31 mouse cellular contexts compared by ENCODE assay signal in genomic region chr5:91101742-91102141, GRCm38 (mm10). TPM values are rescaled to one million over a fixed set of nuclear protein-coding genes. Genes with fewer than 3 reads are reported as not detected.
DNase-seq lines count a peak whose midpoint lies in the region; ATAC-seq and TF ChIP-seq lines count a peak whose summit lies in the region.
"Had no signal": no experiment of that assay in that cellular context is flagged by ENCODE, and none has a peak within 500 bp of the region (broad histone marks: within the 10 kb centered on the region; RNA-seq: fewer than 3 reads in every experiment).

No protein-coding gene starts in this region.

- H3K4me1 ChIP-seq in forebrain, postnatal 0 days (ENCODE audit: insufficient read depth) = no peaks in the 10 kb centered on the region
- no peaks in the 10 kb centered on the region for H3K4me1 ChIP-seq in forebrain, embryonic 13.5 days
- no peaks in the 10 kb centered on the region for H3K4me1 ChIP-seq in embryonic facial prominence, embryonic 10.5 days
- H3K4me1 ChIP-seq: embryonic facial prominence, embryonic 12.5 days; heart, embryonic 15.5 days; hindbrain, embryonic 13.5 days; limb, embryonic 15.5 days; megakaryocyte, embryonic 14.5 days; midbrain, embryonic 13.5 days had no signal

- 74% methylated on average over 5 of the region's 5 CpGs for WGBS in forebrain, postnatal 0 days
- 94% methylated on average over 5 of the region's 5 CpGs for WGBS in forebrain, embryonic 13.5 days
- 93% methylated on average over 5 of the region's 5 CpGs for WGBS in embryonic facial prominence, embryonic 10.5 days

- peak; percentile 70 for ATAC-seq in forebrain, postnatal 0 days
- no peak for ATAC-seq in forebrain, embryonic 13.5 days
- ATAC-seq: midbrain, embryonic 13.5 days had no signal

- H3K4me2 ChIP-seq in forebrain, postnatal 0 days (ENCODE audit: low read depth) = no peak overlapping the region
- H3K4me2 ChIP-seq in forebrain, embryonic 13.5 days = no peak overlapping the region
- H3K4me2 ChIP-seq: embryonic facial prominence, embryonic 12.5 days; heart, embryonic 15.5 days; hindbrain, embryonic 13.5 days; limb, embryonic 15.5 days; lung, embryonic 14.5 days; midbrain, embryonic 13.5 days had no signal

- H3K79me3 ChIP-seq in C2C12 (ENCODE audit: low read depth) = no peaks in the 10 kb centered on the region

- H3K36me3 ChIP-seq in forebrain, postnatal 0 days (ENCODE audit: insufficient read depth) = no peaks in the 10 kb centered on the region
- no peaks in the 10 kb centered on the region for H3K36me3 ChIP-seq in forebrain, embryonic 13.5 days (ENCODE audit: poor library complexity, severe bottlenecking)
- H3K36me3 ChIP-seq in C2C12 (ENCODE audit: control insufficient read depth, insufficient read depth) = no peaks in the 10 kb centered on the region
- no peaks in the 10 kb centered on the region for H3K36me3 ChIP-seq in embryonic facial prominence, embryonic 10.5 days (replicated peaks)
- H3K36me3 ChIP-seq: embryonic facial prominence, embryonic 12.5 days; heart, embryonic 15.5 days; hindbrain, embryonic 13.5 days; limb, embryonic 15.5 days; midbrain, embryonic 13.5 days had no signal

- no peak overlapping the region for H3K27ac ChIP-seq in forebrain, postnatal 0 days (ENCODE audit: low read depth, low read length)
- no peak overlapping the region for H3K27ac ChIP-seq in forebrain, embryonic 13.5 days
- no peak overlapping the region for H3K27ac ChIP-seq in embryonic facial prominence, embryonic 10.5 days (replicated peaks)
- H3K27ac ChIP-seq: embryonic facial prominence, embryonic 12.5 days; gastrocnemius, adult 2 months; heart, embryonic 15.5 days; hindbrain, embryonic 13.5 days; kidney, postnatal 0 days; limb, embryonic 15.5 days; liver, embryonic 14.5 days; midbrain, embryonic 13.5 days had no signal

- H3K9me3 ChIP-seq in forebrain, postnatal 0 days (ENCODE audit: low read length) = no peaks in the 10 kb centered on the region
- no peaks in the 10 kb centered on the region for H3K9me3 ChIP-seq in forebrain, embryonic 13.5 days (replicated peaks)
- H3K9me3 ChIP-seq in embryonic facial prominence, embryonic 10.5 days = no peaks in the 10 kb centered on the region
- H3K9me3 ChIP-seq: embryonic facial prominence, embryonic 12.5 days; heart, embryonic 15.5 days; hindbrain, embryonic 13.5 days; limb, embryonic 15.5 days; megakaryocyte, embryonic 14.5 days; midbrain, embryonic 13.5 days had no signal

- H3K79me2 ChIP-seq in C2C12 (ENCODE audit: control insufficient read depth, insufficient read depth) = no peaks in the 10 kb centered on the region

- no peak overlapping the region for H3K9ac ChIP-seq in forebrain, postnatal 0 days
- no peak overlapping the region for H3K9ac ChIP-seq in forebrain, embryonic 13.5 days
- H3K9ac ChIP-seq: embryonic facial prominence, embryonic 12.5 days; heart, embryonic 15.5 days; hindbrain, embryonic 13.5 days; limb, embryonic 15.5 days; liver, embryonic 14.5 days; lung, embryonic 14.5 days; midbrain, embryonic 13.5 days had no signal

- peak; percentile 48 for DNase-seq in forebrain, postnatal 0 days
- peak; percentile 14 for DNase-seq in layer of hippocampus, adult 11-12 months (ENCODE audit: low spot score)
- peak; percentile 31 to 72 for DNase-seq in layer of hippocampus, postnatal 14 days (ENCODE audit: low spot score in 2 of 2)
- DNase-seq in urinary bladder, postnatal 14 days (ENCODE audit: low spot score) = no peak
- no peak for DNase-seq in urinary bladder, postnatal 4 days (ENCODE audit: low spot score in 2 of 2)
- no peak for DNase-seq in embryonic facial prominence, embryonic 10.5 days (ENCODE audit: low spot score)
- DNase-seq: adrenal gland, postnatal 10 days; B cell, adult 2 months; cerebellum, postnatal 10 days; gastrocnemius, adult 2 months; heart, postnatal 36 days; kidney, adult 2 months; left cerebral cortex, postnatal 4 days; lung, embryonic 14.5 days; thymus, postnatal 14 days had no signal

- no peak overlapping the region for H3K4me3 ChIP-seq in forebrain, postnatal 0 days (ENCODE audit: low read depth, low read length)
- no peak overlapping the region for H3K4me3 ChIP-seq in forebrain, embryonic 13.5 days
- no peak overlapping the region for H3K4me3 ChIP-seq in C2C12 (ENCODE audit: insufficient read depth, poor library complexity, severe bottlenecking)
- H3K4me3 ChIP-seq in embryonic facial prominence, embryonic 10.5 days = no peak overlapping the region
- H3K4me3 ChIP-seq: embryonic facial prominence, embryonic 12.5 days; erythroblast, embryonic 14.5 days; gastrocnemius, adult 2 months; heart, embryonic 15.5 days; hindbrain, embryonic 13.5 days; limb, embryonic 15.5 days; megakaryocyte, embryonic 14.5 days; midbrain, embryonic 13.5 days had no signal

- no peaks in the 10 kb centered on the region for H3K27me3 ChIP-seq in forebrain, postnatal 0 days (ENCODE audit: insufficient read depth, low read length)
- H3K27me3 ChIP-seq in forebrain, embryonic 13.5 days = no peaks in the 10 kb centered on the region
- no peaks in the 10 kb centered on the region for H3K27me3 ChIP-seq in C2C12 (ENCODE audit: control insufficient read depth, insufficient read depth, insufficient read length)
- no peaks in the 10 kb centered on the region for H3K27me3 ChIP-seq in embryonic facial prominence, embryonic 10.5 days (replicated peaks; ENCODE audit: low read depth, poor library complexity, severe bottlenecking)
- H3K27me3 ChIP-seq: embryonic facial prominence, embryonic 12.5 days; heart, embryonic 15.5 days; hindbrain, embryonic 13.5 days; limb, embryonic 15.5 days; megakaryocyte, embryonic 14.5 days; midbrain, embryonic 13.5 days had no signal

- no peak for TF ChIP-seq CTCF in forebrain, postnatal 0 days (IDR thresholded peaks at IDR 0.05; ENCODE audit: low read depth)
- no peak for TF ChIP-seq CTCF in C2C12 (IDR thresholded peaks at IDR 0.05; ENCODE audit: control insufficient read depth, insufficient read depth, insufficient read length)

- no peak overlapping the region for H3ac ChIP-seq in C2C12 (ENCODE audit: control insufficient read depth, insufficient read length, low read depth)

TF ChIP-seq in C2C12, 6 proteins besides CTCF, POLR2A, EP300 and RAD21:
- TF ChIP-seq MAX (IDR thresholded peaks at IDR 0.05) (peak; percentile 26), CEBPB (IDR thresholded peaks at IDR 0.05; ENCODE audit: low read depth) (no peak)

RNA-seq across cellular contexts. Expression of gene Ereg, which starts 27.3 kb away (rescaled TPM):
- total RNA-seq in forebrain, postnatal 0 days (2014; rRNA removed) = 0.10 TPM in 1 of 2 replicates, not detected in the other
- not detected in 2 replicates for polyA plus RNA-seq in forebrain, postnatal 0 days (2015; fragmentation: Nextera tagmentation; extraction: Ambion mirVana)
- polyA plus RNA-seq in forebrain, embryonic 13.5 days (2015; fragmentation: Nextera tagmentation; extraction: Ambion mirVana) = not detected in 2 replicates
- polyA plus RNA-seq in C2C12 (2012; fragmentation: generic; extraction: Trizol) = 3.6 TPM
- not detected for total RNA-seq in layer of hippocampus, postnatal 14 days (2021)
- polyA plus RNA-seq in embryonic facial prominence, embryonic 10.5 days (2016; fragmentation: Nextera tagmentation; extraction: Ambion mirVana) = not detected in 2 replicates
- total RNA-seq: gastrocnemius, adult 2 months; left cerebral cortex, adult 8-10 months; left cerebral cortex, postnatal 4 days; MEL; monocyte, adult 5-6 weeks had no signal
- polyA plus RNA-seq: embryonic facial prominence, embryonic 12.5 days; erythroblast, embryonic 14.5 days; hindbrain, embryonic 13.5 days; kidney, postnatal 0 days; midbrain, embryonic 13.5 days; testis, adult 2 months had no signal

RNA-seq across cellular contexts. Expression of gene Areg, which starts 37.7 kb away (rescaled TPM):
- 0.23 TPM in 1 of 2 replicates, not detected in the other for total RNA-seq in forebrain, postnatal 0 days (2014; rRNA removed)
- polyA plus RNA-seq in forebrain, postnatal 0 days (2015; fragmentation: Nextera tagmentation; extraction: Ambion mirVana) = 0.23 and 0.54 TPM in 2 replicates
- not detected in 2 replicates for polyA plus RNA-seq in forebrain, embryonic 13.5 days (2015; fragmentation: Nextera tagmentation; extraction: Ambion mirVana)
- polyA plus RNA-seq in C2C12 (2012; fragmentation: generic; extraction: Trizol) = 34.4 TPM
- total RNA-seq in layer of hippocampus, postnatal 14 days (2021) = under 1 TPM in 1 of 2 experiments, not detected in 1; 0.37 TPM
- polyA plus RNA-seq in embryonic facial prominence, embryonic 10.5 days (2016; fragmentation: Nextera tagmentation; extraction: Ambion mirVana) = 0.16 TPM in 1 of 2 replicates, not detected in the other
- total RNA-seq: gastrocnemius, adult 2 months; heart, postnatal 36 days; left cerebral cortex, adult 8-10 months; left cerebral cortex, postnatal 4 days; MEL had no signal
- polyA plus RNA-seq: erythroblast, embryonic 14.5 days; gonadal fat pad, adult 2 months; kidney, adult 2 months; liver, embryonic 14.5 days; midbrain, embryonic 13.5 days; testis, adult 2 months had no signal

Comparison
In these comparisons a context has a peak if more than half of its experiments do, and no peak if none do; other contexts are left out.
1. DNase-seq: peak in forebrain, postnatal 0 days (single experiment), layer of hippocampus, adult 11-12 months (single experiment) and layer of hippocampus, postnatal 14 days (2 of 2); none in urinary bladder, postnatal 14 days (single experiment), urinary bladder, postnatal 4 days (0 of 2) and embryonic facial prominence, embryonic 10.5 days (single experiment).
2. RNA of gene Areg, which starts 37.7 kb away (polyA plus RNA-seq): 34.4 TPM in C2C12 (single experiment); 0.23 to 0.54 TPM in forebrain, postnatal 0 days, 0.16 TPM in embryonic facial prominence, embryonic 10.5 days and not detected in forebrain, embryonic 13.5 days; every median in the first group is over 10 times any median in the second.